Mouse (Mus musculus) cerebellum, adult (tissue): Measurements from ENCODE around the gene Gm13694.

Source experiments
- ATAC-seq: cut with Nextera tagmentation; 2 replicates; pipeline ENCODE4 v1.9.2; 2017; ENCODE audit warnings: mild to moderate bottlenecking, moderate library complexity, mixed read lengths; ENCODE audit not compliant: insufficient number of reproducible peaks, low FRiP score, low TSS enrichment

Gene Gm13694

GRCm38 (mm10) chr2:84023319-84023718 is 44.6 kb downstream of the Gm13694 start:
- ATAC-seq: no peak

DNA sequence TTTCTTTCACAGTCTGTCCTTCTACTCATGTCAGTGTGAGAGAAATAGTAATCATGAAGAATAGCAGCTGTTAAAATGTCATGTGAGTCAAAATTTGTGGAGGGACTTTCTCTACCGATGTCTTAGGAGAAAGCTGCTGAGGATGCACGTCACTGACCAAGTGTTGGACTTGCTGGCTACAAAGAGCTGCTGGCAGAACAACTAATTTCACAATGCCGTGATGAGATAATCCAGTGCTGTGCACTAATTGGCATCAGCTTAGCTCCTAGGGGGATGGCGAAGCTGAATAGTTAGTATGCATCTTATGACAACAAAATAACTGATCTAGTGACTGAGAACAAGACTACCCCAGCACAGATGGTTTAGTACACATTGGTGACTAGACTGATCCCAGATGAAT is 46.5 kb downstream of the Gm13694 start:
- ATAC-seq: no peak
